Mouse (Mus musculus) embryo, embryonic 10.5 days (tissue): Measurements from ENCODE around the gene Fhl1.
A peak's percentile ranks its signal among the peaks of the same experiment; 100 is the strongest.

Experiments
- DNase-seq: peaks from one replicate; pipeline ENCODE4 v3.0.0-alpha.2; 2015; ENCODE audit warnings: low spot score

Fhl1 gene

DNA sequence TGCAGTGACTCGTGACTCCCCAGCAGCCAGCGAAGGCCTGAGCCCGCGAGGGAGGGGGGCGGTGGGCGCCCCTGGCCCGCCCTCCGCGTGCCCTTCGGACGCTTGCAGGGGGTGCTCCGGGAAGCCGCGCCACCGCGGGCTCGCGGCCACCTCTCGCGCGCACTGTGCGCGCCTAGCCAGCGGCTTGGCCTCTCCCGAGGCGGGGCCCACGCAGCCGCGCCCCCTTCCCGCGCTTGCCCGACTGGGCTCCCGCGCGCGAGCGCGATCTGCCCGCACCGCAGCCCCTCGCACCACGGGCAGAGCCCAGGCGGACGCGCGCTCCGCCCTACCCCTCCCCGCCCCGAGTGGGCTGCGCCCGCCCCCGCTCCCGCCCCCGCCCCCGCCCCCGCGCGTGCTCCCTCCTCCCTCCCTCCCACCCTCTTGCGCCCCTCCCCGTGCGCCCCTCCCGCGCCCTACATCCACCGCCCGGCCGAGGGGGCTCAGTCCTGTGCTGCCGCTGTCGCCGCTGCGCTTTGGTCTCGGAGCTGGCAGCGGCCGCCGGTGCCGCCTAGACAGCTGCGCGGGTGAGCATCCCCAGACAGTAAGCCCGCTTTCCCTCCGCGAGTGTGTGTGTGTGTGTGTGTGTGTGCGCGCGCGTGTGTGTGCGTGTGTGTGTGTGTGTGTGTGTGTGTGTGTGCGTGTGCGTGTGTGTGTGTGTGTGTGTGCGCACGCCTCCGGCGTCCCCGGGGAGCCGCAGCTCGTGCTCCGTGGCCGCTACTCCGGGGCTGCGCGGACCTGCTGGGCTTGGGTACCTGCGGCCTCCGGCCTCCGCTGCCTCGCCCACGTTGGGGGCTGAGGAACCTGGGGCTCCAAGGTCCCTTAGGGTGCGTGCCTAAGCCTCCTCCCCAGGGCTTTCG, at the start of gene Fhl1:
Gene Fhl1 (plus strand): TSS at position 482 of the 896 bp plus-strand sequence.
- peak; percentile 71 for DNase-seq

DNA sequence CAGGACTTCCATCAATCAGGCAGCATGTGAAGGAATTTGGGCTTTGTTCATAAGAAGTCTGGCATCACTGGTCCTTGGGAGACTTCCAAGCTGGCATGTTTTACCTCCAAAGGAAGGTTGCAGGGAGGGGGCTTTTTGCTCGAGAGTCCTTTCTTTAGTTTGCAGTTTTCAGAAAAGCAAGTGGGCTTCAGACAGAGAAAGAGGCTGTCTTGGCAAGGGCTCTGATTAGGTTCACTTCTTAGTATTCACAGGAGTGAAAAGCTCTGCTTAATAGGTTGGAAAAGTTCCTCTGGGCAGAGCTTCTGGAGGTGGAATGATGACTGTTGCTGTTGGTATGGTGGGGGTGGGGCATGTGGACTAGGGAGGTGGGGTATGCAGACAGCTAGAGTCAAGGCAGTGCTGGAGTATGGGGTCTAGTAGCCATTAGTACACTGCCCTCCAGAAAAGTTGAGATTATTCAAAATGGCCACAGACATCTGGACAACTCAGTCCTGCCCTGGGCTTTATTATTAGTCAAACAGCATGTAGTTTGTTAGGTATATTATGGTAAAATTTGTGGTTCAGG, 49.3 kb upstream of the Fhl1 start:
- no peak for DNase-seq

DNA sequence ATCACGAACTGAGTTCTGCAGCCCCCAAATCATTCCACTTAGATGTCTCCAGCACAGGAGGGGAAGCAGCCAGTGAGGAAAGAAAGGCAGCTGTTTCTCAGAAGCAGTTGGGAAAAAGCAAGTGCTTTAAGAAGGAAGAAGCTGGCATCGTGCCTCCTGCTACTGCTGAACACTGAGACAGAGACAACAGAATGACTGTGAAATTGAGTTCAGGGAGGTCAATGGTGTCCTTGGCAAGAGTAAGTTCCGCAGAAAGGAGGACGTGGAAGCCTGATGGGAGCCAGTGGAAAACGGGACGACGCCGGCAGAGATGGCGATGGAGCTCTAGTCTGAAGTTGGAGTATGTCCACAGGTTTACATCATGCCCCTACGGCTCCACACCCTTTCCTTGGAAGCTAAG, 48.1 kb upstream of the Fhl1 start:
- DNase-seq: no peak

GRCm38 (mm10) chrX:56692554-56692953, 39.0 kb upstream of the Fhl1 start:
- no peak for DNase-seq

- no peak for DNase-seq
Observed at GRCm38 (mm10) chrX:56694539-56694938, 37.0 kb upstream of the Fhl1 start.

GRCm38 (mm10) chrX:56697199-56697780, 34.3 kb upstream of the Fhl1 start:
- no peak for DNase-seq

GRCm38 (mm10) chrX:56697886-56698285, 33.7 kb upstream of the Fhl1 start:
- no peak for DNase-seq

- DNase-seq: no peak
Observed at GRCm38 (mm10) chrX:56701261-56701660, 30.3 kb upstream of the Fhl1 start.

- DNase-seq: no peak
Observed at GRCm38 (mm10) chrX:56703965-56704562, 27.5 kb upstream of the Fhl1 start.

GRCm38 (mm10) chrX:56708592-56709370, 22.8 kb upstream of the Fhl1 start:
- no peak for DNase-seq

GRCm38 (mm10) chrX:56710522-56710921, 21.1 kb upstream of the Fhl1 start:
- DNase-seq: no peak

- DNase-seq: no peak
Observed at GRCm38 (mm10) chrX:56712666-56713065, 18.9 kb upstream of the Fhl1 start.

DNA sequence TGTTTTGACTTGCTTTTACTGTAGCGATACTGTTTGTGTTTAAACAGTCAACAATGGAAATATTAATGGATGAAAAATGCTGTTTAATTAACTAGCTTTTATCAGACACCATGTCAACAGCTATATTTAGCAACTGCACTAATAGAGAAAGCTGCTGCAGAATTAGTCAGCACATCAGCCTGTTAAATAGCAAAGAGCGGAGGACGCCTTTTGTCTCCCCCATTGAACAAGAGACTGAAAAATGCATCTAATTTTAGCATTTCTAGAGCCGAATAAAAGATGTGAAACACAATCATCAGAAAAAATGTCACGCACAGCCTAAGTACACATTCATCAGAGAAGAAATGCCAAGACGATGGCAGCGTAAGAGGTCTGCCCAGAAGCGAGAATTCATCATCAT, 9.0 kb upstream of the Fhl1 start:
- no peak for DNase-seq

DNA sequence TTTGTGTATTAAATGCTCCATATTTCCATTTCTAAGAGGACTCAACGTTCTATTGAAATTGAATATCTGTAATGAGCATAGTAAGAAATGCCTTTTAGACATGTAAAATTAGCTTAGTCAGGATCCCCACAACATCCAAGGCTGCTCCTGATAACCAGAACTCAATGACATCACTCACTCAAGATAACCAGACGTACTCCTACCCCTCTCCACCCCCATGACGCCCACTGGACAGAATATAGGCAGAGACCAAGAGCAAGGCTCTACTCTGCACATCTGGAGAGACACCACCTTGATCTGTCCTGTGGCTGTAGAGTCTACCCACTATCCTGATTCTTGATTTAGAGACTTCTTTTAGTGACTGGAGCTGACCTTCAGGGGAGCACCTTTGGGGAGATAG, 3.1 kb upstream of the Fhl1 start:
- DNase-seq: no peak

DNA sequence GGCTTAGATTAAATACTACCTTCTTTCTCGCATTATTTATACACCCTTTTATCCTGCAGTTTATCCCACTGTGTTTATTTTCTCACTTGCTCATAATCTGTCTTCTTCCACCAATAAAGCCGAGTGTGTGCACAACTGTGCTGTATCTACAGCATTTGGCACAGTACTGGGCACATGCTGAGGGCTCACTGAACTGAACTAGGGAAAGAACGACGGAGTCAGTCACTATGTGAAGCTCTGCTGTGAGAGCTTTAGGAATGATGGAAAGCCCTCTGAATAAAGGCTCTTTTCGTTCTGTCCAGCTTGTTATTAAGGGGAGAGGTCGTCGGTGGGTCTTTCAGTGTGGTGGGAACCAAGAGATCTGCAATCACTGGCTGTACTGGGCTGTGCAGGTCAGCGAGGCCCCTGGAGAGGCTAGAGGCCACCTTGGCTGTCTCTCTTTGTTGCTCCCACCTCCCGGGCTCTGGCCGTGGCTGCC, 720 bp upstream of the Fhl1 start:
- DNase-seq: no peak

DNA sequence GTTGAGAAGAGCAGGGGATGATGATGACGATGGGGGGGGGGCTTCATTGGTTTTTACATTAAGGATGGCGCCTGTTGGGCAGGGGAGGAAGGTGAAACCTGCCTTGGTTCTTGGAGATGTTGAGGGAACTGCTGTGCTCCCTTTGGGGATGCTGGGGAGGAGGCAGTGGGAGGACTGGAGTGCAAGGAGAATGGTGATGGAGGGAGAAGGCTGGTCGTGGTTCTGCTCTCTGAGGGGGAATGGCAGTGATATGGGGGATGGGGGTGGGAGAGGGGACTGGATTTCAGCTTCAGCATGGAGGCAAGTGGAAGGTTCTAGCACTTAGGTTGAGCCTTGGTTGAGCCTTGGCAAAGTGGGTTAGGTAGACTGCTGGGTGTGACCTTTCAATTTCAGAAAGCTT, 814 bp downstream of the Fhl1 start:
- peak; percentile 13 for DNase-seq

DNA sequence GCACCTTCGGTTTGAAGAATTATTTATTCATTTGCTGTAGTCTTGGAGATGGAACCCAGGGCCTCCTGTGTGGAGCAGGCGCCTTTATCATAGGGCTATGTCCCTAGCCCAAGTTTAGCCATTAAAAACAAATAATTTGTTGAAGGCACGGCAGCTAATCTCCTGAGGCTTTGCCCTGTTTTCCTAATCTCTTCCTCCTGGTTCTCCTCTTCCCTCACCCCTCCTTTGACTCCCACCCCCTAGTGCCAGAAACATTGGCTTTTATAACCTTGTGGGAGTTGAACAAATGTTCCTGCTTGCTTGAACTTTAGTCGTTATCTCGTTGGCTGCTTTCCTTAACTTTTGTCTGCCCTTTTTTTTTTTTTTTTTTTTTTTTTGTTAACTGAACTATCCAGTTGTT, 2.8 kb downstream of the Fhl1 start:
- peak; percentile 18 for DNase-seq

DNA sequence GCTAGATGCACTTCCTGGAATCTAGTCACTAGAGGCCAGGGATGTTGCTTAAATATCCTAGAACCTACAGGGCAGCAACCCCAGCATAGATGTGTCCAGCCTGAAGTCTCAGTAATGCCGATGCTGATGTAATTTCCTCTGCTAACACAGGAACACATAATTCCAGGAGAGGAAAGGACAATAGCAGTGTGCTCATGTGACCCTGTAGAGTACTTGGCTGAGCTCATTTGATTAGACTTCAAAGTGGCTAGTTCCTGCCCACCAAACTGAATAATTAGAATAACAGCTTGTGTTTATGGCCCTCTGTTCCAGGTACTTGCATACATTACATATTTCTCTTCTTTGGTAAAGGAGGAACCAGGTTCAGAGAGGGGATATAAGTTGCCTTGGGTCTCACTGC, 4.6 kb downstream of the Fhl1 start:
- DNase-seq: no peak

- no peak for DNase-seq
Observed at GRCm38 (mm10) chrX:56737848-56738554, 6.4 kb downstream of the Fhl1 start.

GRCm38 (mm10) chrX:56741428-56741827, 9.8 kb downstream of the Fhl1 start:
- no peak for DNase-seq

DNA sequence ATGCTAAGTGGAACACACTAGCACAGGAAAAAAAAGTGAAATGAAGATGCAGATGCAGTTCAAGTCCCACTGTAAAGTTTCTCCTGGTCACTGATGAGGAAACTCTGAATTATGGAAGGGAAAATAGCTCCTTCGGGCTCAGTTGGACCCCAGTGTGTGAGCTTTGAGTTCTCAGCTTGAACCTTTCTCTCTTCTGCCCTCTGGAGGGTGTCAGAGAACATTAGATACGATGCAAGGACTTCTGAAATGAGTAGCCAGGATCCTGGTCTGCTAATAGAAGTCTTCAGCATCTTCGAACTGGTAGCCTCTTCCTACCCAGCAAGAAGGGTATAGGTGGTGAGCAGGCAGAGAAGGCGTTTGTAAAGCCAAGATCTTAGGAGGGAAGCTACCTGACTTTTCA, 19.9 kb downstream of the Fhl1 start:
- peak; percentile 4 for DNase-seq
